Mouse (Mus musculus) embryonic fibroblast, embryonic 13.5 days (primary cell): ENCODE results near the gene Plce1.

Experiments used
- CTCF ChIP-seq: IDR thresholded peaks from 2 replicates; pipeline ENCODE4 v1.5.1; 2011; ENCODE audit warnings: mild to moderate bottlenecking, control low read depth, low read length, moderate library complexity, borderline replicate concordance; ENCODE audit not compliant: insufficient read depth
- POLR2A ChIP-seq: IDR thresholded peaks from 2 replicates; pipeline ENCODE4 v1.6.1; 2011; ENCODE audit warnings: low read depth, mild to moderate bottlenecking, control low read depth, low read length, moderate library complexity

DNA sequence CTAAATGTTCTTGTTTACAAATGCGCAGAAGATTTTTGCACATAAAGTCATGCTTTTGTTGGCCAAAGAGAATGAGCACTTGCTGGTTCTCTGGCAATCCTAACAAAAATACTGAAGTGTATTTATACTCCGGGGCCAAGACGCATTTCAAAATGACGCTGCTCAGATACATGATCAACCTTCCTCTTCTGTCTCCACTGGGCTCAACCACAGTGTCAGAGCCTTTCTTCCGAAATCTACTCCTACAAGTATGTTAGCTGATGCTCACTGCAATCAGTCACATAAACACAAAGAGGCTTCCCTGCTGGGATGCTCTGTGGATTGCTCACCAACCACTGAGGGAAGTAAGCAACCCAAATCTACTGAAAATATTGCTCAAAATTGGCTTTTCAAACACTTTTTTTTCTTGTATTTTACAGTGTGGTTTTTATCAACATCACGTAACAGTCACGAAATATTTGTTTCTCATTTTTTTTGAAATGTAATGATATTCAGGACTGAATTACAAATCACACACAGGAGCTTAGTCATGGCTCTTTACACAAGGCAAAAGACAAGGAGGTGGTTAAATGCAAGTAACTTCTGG is 191.2 kb downstream of the Plce1 start:
- TF ChIP-seq CTCF (no peak), POLR2A (no peak)
